Mouse (Mus musculus) lung, postnatal 0 days (tissue): ENCODE results near the gene Acyp1.

Experiments
- CTCF ChIP-seq: IDR thresholded peaks from 2 replicates; pipeline ENCODE4 v1.5.1; 2016; ENCODE audit warnings: antibody characterized with exemption, mild to moderate bottlenecking
- EP300 ChIP-seq: IDR thresholded peaks from 2 replicates; pipeline ENCODE4 v1.6.1; 2016; ENCODE audit warnings: antibody characterized with exemption, mild to moderate bottlenecking, control low read depth

DNA sequence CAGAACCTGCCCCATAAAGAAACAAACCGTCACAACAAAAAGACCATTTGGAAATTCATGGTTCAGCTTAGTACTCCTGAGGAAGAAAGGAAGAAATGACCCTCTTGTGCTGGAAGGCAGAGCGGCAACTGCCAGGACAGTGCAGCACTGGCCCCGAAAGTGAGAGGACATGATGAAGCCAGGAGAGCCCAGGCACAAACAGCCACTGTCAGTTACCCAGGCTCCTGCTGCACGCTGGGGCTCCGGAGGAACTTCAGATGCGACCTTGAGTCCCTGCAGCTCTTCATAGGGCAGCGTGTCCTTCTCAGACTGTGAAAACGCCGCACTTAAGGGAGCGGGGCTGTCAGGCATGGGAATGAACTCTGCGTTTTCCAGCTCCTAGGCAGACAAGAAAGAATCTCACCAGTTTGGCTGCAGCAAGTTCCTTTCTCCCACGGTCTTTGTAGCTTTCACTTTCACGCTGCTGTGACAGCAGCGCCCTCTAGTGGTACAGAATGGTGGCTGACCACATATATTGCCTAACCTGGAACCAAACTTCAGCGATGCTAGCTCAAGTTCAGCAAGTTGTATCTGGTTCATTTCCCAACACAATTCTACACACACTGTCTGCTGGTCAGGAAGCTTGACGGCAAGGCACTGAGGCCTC, 17.1 kb upstream of the Acyp1 start:
- TF ChIP-seq CTCF (peak; percentile 99), EP300 (no peak)
